Mouse (Mus musculus): ENCODE data around the gene Cdx2. TPM values are rescaled to one million over a fixed set of nuclear protein-coding genes. Genes with fewer than 3 reads are reported as not detected.

Gene Cdx2
- 0.47 TPM in 1 of 2 replicates, not detected in the other for polyA plus RNA-seq (2015; fragmentation: Nextera tagmentation; extraction: Ambion mirVana)

DNA sequence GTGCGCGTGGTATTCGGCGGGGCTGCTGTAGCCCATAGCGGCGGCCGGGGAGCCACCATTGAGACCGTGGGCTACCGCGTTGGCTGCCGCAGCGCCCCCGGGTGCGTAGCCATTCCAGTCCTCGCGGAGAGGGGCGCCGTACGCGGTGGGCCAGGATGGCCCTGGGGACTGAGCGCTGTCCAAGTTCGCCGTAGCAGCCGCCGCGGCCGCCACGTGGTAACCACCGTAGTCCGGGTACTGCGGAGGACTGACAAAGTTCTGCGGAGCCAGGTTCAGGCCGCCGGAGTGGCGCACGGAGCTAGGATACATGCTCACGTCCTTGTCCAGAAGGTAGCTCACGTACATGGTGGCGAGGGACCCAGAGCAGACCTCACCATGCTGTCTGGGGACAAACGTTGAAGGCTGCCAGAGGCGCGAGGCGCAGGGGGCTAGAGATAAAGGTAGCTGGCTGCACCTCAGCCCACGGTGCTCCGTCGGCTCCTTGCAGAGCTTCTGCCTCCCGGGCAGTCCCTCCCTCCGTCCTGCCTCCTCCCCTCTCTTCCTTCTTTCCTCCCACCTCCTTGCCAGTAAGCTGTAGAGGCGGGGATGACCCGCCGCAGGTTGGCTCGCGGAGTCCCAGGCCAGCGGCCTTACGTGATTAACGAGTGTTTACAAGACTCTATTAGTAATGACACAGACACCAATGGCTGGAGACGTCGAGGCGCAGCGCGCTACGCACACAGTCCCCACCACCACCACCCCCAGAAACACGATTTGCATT, at the start of gene Cdx2:
Gene Cdx2 (minus strand): TSS at position 633 of the 760 bp plus-strand sequence.
- no peak within 1 kb of the TSS for H3K27ac ChIP-seq (ENCODE audit: low read length)
- no peaks in the 10 kb centered on the region for H3K36me3 ChIP-seq (ENCODE audit: control insufficient read depth, insufficient read depth)
- peaks cover 6% of the 10 kb centered on the region; the same call in 1 of the 2 replicates for H3K4me1 ChIP-seq (ENCODE audit: control insufficient read depth, insufficient read depth, low read length)
- WGBS: under 1% methylated on average over 62 of the region's 63 CpGs
- ATAC-seq (replicated peaks; ENCODE audit: extremely low read depth, insufficient read depth, low FRiP score): no peak
- peak within 1 kb of the TSS; percentile 26; the same call in 1 of the 2 replicates for H3K4me2 ChIP-seq (ENCODE audit: low read depth, low read length)
- H3K9ac ChIP-seq (ENCODE audit: low read length): no peak within 1 kb of the TSS
- H3K27me3 ChIP-seq (ENCODE audit: control insufficient read depth, insufficient read depth, low read length): peaks cover 99% of the 10 kb centered on the region
- no peaks in the 10 kb centered on the region for H3K9me3 ChIP-seq (replicated peaks; ENCODE audit: control insufficient read depth, low read length)
- H3K4me3 ChIP-seq (ENCODE audit: low read length): peak within 1 kb of the TSS; percentile 12; the same call in 1 of the 2 replicates

DNA sequence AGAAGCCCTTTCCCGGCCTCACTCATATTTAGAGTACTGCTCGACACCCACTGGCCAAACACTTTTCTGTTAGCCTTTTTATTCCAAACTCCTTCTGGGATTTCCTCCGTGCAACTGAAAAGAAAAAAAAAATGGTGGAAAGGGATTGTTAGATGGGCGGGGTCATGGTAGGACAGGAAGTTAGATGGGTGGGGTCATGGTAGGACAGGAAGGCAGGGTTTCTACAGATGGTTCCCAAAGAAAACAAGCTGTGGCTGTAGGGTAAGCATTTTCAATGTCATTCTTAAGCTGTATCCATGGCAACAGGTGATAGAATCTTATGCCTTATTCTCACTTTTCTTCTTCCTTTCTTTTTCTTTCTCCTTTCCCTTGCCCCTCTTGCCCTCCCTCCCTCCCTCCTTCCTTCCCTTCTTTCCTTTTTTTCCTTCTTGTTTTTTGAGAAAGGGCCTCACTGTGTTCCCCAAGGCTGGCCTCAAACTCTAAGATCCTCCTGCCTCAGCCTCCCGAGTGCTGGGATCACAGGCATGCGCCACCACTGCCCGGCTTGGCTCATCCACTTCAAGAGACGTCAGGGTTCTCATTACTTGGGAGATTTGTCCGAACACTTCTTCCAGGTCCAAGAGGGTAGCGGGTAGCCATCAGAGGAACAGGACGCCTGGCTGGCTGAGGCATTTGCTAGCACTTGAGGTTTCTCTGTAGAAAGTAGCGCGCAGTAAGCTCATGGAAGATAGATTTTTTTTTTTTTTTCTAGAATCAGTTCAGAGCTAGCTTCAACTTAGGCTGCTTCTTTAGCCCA, 49.4 kb upstream of the Cdx2 start:
- Histone ChIP-seq H3K4me1 (ENCODE audit: control insufficient read depth, insufficient read depth, low read length) (no peaks in the 10 kb centered on the region), H3K4me2 (ENCODE audit: low read depth, low read length) (no peak overlapping the region), H3K27ac (ENCODE audit: low read length) (no peak overlapping the region), H3K9me3 (replicated peaks; ENCODE audit: control insufficient read depth, low read length) (no peaks in the 10 kb centered on the region), H3K27me3 (ENCODE audit: control insufficient read depth, insufficient read depth, low read length) (no peaks in the 10 kb centered on the region), H3K36me3 (ENCODE audit: control insufficient read depth, insufficient read depth) (no peaks in the 10 kb centered on the region), H3K4me3 (ENCODE audit: low read length) (no peak overlapping the region), H3K9ac (ENCODE audit: low read length) (no peak overlapping the region)
- no peak for ATAC-seq (replicated peaks; ENCODE audit: extremely low read depth, insufficient read depth, low FRiP score)
- 86% methylated on average over 13 of the region's 13 CpGs for WGBS

DNA sequence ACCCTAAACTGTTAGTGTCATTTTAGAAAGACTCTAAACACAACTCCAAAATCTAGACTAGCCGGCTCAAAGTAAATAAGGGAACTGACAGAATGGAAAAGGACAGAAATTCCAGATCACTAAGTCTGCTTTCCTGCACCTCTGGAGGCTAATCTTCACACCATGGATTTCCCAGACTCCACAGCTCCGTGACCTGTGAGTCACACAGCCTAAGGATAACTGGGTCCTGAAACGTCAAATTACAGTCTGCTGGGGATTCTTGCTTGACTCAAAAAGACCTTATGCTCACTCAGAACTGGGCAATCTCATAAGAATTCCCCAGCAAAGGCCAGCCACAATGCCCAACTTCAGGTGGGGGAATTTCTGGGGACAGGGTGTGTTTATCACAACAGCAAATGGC, 48.7 kb upstream of the Cdx2 start:
- H3K36me3 ChIP-seq (ENCODE audit: control insufficient read depth, insufficient read depth): no peaks in the 10 kb centered on the region
- H3K27me3 ChIP-seq (ENCODE audit: control insufficient read depth, insufficient read depth, low read length): no peaks in the 10 kb centered on the region
- H3K4me3 ChIP-seq (ENCODE audit: low read length): no peak overlapping the region
- no peak overlapping the region for H3K9ac ChIP-seq (ENCODE audit: low read length)
- WGBS: 52% methylated on average over 3 of the region's 3 CpGs
- ATAC-seq (replicated peaks; ENCODE audit: extremely low read depth, insufficient read depth, low FRiP score): no peak
- no peak overlapping the region for H3K4me2 ChIP-seq (ENCODE audit: low read depth, low read length)
- no peaks in the 10 kb centered on the region for H3K4me1 ChIP-seq (ENCODE audit: control insufficient read depth, insufficient read depth, low read length)
- no peaks in the 10 kb centered on the region for H3K9me3 ChIP-seq (replicated peaks; ENCODE audit: control insufficient read depth, low read length)
- no peak overlapping the region for H3K27ac ChIP-seq (ENCODE audit: low read length)

DNA sequence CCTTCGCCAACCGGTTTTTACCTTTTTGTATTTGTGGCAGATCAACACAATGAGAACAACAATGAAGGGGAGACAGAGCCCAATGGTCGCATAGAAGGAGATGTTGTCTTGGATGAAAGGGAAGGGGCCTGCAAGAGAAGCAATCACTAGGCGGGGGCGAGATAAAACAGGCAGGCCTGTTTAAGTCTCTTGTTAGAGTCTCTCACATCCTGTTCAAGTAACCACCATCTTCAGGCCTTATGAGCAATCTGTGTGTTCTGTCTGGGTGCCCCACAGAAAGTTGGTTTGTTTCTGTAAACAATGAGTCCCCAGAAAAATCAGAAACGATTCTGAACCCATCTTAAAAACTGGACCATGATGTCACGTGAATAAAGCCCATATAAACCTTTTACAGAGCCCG, 47.9 kb upstream of the Cdx2 start:
- H3K9ac ChIP-seq (ENCODE audit: low read length): no peak overlapping the region
- H3K4me2 ChIP-seq (ENCODE audit: low read depth, low read length): no peak overlapping the region
- H3K9me3 ChIP-seq (replicated peaks; ENCODE audit: control insufficient read depth, low read length): no peaks in the 10 kb centered on the region
- no peak overlapping the region for H3K27ac ChIP-seq (ENCODE audit: low read length)
- 74% methylated on average over 8 of the region's 8 CpGs for WGBS
- H3K36me3 ChIP-seq (ENCODE audit: control insufficient read depth, insufficient read depth): no peaks in the 10 kb centered on the region
- H3K4me1 ChIP-seq (ENCODE audit: control insufficient read depth, insufficient read depth, low read length): no peaks in the 10 kb centered on the region
- H3K27me3 ChIP-seq (ENCODE audit: control insufficient read depth, insufficient read depth, low read length): no peaks in the 10 kb centered on the region
- no peak for ATAC-seq (replicated peaks; ENCODE audit: extremely low read depth, insufficient read depth, low FRiP score)
- no peak overlapping the region for H3K4me3 ChIP-seq (ENCODE audit: low read length)

DNA sequence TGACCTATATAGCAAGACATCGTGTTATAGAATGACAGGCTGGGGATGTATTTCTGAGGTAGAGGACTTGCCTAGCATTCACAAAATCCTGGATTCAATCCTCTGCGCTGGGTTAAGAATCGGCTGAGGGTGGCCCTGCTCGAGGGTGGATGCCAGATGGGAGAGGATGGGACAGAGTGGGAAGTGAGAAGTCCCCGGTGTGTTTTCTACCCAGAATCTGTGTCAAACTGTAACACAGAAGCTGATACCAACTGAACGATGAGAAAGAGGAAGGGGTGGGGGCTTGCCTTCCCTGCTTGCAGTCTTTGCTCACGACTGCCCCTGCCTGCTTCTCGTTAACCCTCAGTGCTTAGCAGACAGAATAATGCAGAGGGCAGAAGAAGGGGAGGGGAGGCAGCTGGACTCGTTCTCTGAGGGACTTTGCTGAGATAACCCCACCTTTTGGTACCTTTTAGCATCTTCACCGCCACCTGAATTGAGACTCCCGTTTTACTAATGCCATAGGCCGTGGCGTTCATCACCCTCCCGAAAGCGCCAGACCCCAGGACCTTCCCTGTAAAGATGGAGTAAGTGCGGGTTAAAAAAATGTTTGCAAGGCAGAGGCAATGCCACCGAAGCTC, 47.2 kb upstream of the Cdx2 start:
- H3K4me2 ChIP-seq (ENCODE audit: low read depth, low read length): no peak overlapping the region
- 58% methylated on average over 17 of the region's 17 CpGs for WGBS

DNA sequence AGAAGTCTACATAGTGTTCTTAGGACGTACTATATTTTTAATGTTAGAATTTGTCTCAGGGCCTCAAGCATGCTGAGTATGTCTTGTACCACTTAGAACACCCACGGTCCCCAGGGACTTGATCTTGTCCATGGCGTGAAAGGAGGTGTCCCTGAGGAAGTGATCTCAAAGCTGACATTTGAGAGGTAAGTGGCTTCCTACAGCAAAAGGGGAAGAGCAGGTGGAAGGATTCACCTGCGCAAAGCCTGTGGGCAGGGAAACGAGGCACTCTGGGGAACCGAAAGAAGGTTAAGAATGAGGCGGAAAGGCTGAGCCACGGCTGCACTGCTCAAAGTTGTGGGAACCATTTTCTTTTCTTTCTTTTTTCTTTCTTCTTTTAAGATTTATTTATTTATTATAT, 44.9 kb upstream of the Cdx2 start:
- Histone ChIP-seq H3K4me3 (ENCODE audit: low read length) (no peak overlapping the region), H3K27ac (ENCODE audit: low read length) (no peak overlapping the region), H3K36me3 (ENCODE audit: control insufficient read depth, insufficient read depth) (no peaks in the 10 kb centered on the region), H3K9me3 (replicated peaks; ENCODE audit: control insufficient read depth, low read length) (no peaks in the 10 kb centered on the region), H3K4me1 (ENCODE audit: control insufficient read depth, insufficient read depth, low read length) (no peaks in the 10 kb centered on the region), H3K27me3 (ENCODE audit: control insufficient read depth, insufficient read depth, low read length) (no peaks in the 10 kb centered on the region), H3K9ac (ENCODE audit: low read length) (no peak overlapping the region), H3K4me2 (ENCODE audit: low read depth, low read length) (no peak overlapping the region)
- 77% methylated on average over 8 of the region's 8 CpGs for WGBS
- ATAC-seq (replicated peaks; ENCODE audit: extremely low read depth, insufficient read depth, low FRiP score): no peak

More for the DNA sequence above, 47.2 kb upstream of the Cdx2 start:
- Histone ChIP-seq H3K4me1 (ENCODE audit: control insufficient read depth, insufficient read depth, low read length) (no peaks in the 10 kb centered on the region), H3K27me3 (ENCODE audit: control insufficient read depth, insufficient read depth, low read length) (no peaks in the 10 kb centered on the region), H3K27ac (ENCODE audit: low read length) (no peak overlapping the region), H3K9me3 (replicated peaks; ENCODE audit: control insufficient read depth, low read length) (no peaks in the 10 kb centered on the region), H3K9ac (ENCODE audit: low read length) (no peak overlapping the region), H3K4me3 (ENCODE audit: low read length) (no peak overlapping the region), H3K36me3 (ENCODE audit: control insufficient read depth, insufficient read depth) (no peaks in the 10 kb centered on the region)
- ATAC-seq (replicated peaks; ENCODE audit: extremely low read depth, insufficient read depth, low FRiP score): no peak

DNA sequence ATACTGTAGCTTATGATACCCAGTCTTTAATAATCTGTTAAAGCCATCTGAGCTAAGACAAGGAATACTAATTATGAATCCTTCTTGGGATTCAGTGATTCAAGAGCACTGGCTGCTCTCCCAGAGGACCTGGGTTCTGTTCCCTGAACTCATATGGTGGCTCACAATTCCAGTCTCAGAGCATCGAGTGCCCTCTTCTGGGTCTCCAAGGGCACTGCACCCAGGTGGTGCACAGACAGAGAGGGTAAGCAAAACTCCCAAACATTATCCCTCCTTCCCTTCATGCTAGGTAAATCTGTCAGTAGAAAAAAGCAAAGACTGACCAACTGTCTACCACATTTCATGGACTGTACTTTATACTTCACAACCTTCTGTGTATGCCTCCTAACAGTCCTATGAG, 38.9 kb upstream of the Cdx2 start:
- WGBS: 65% methylated on average over 1 of the region's 1 CpGs

DNA sequence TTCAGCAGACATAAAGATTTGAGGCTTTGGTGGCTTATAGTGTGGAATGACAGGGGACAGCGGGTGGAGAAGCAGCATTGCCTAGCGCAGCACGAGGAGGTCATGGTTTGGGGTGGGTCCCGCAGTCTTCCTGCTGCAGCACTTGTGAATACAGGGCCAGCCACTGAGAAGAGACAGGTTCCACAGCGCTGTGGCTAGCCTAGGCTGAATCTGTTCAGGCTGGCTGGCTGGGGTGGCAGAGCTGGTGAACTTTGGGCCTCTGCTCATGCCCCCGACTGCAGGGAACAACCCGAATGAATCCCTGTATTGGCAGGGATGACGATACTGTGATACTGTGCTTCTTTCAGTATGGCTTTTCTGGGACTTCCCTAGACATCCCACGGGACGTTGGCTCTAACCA, 36.8 kb upstream of the Cdx2 start:
- H3K9me3 ChIP-seq (replicated peaks; ENCODE audit: control insufficient read depth, low read length): no peaks in the 10 kb centered on the region
- H3K4me3 ChIP-seq (ENCODE audit: low read length): no peak overlapping the region
- no peaks in the 10 kb centered on the region for H3K4me1 ChIP-seq (ENCODE audit: control insufficient read depth, insufficient read depth, low read length)
- H3K27me3 ChIP-seq (ENCODE audit: control insufficient read depth, insufficient read depth, low read length): no peaks in the 10 kb centered on the region
- no peak overlapping the region for H3K9ac ChIP-seq (ENCODE audit: low read length)
- no peaks in the 10 kb centered on the region for H3K36me3 ChIP-seq (ENCODE audit: control insufficient read depth, insufficient read depth)
- no peak overlapping the region for H3K4me2 ChIP-seq (ENCODE audit: low read depth, low read length)
- H3K27ac ChIP-seq (ENCODE audit: low read length): no peak overlapping the region
- 77% methylated on average over 10 of the region's 10 CpGs for WGBS
- ATAC-seq (replicated peaks; ENCODE audit: extremely low read depth, insufficient read depth, low FRiP score): no peak

More for the DNA sequence above, 38.9 kb upstream of the Cdx2 start:
- Histone ChIP-seq H3K9ac (ENCODE audit: low read length) (no peak overlapping the region), H3K36me3 (ENCODE audit: control insufficient read depth, insufficient read depth) (no peaks in the 10 kb centered on the region), H3K27me3 (ENCODE audit: control insufficient read depth, insufficient read depth, low read length) (no peaks in the 10 kb centered on the region), H3K27ac (ENCODE audit: low read length) (no peak overlapping the region), H3K4me2 (ENCODE audit: low read depth, low read length) (no peak overlapping the region), H3K4me3 (ENCODE audit: low read length) (no peak overlapping the region), H3K9me3 (replicated peaks; ENCODE audit: control insufficient read depth, low read length) (no peaks in the 10 kb centered on the region), H3K4me1 (ENCODE audit: control insufficient read depth, insufficient read depth, low read length) (no peaks in the 10 kb centered on the region)
- no peak for ATAC-seq (replicated peaks; ENCODE audit: extremely low read depth, insufficient read depth, low FRiP score)

DNA sequence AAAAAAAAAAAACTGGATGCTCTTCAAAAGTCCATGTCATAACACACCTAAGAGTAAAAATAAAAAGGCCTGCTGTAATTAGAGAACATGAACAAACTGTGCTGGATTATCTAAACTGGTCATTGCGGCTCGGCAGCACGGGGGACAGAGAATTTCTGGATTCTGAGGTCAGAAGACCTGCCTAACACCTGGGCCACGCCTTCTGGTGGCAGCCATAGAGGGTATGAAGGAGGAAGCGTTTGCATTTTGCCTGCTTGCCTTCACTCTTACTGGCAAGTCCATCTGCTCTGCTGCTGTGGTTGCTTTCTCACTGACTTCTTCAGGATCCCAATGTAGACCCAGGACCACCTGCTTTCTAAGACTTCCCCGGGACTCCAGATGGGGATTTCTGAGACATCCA, 35.8 kb upstream of the Cdx2 start:
- no peak overlapping the region for H3K27ac ChIP-seq (ENCODE audit: low read length)
- H3K4me3 ChIP-seq (ENCODE audit: low read length): no peak overlapping the region
- H3K9ac ChIP-seq (ENCODE audit: low read length): no peak overlapping the region
- H3K4me1 ChIP-seq (ENCODE audit: control insufficient read depth, insufficient read depth, low read length): no peaks in the 10 kb centered on the region
- no peaks in the 10 kb centered on the region for H3K36me3 ChIP-seq (ENCODE audit: control insufficient read depth, insufficient read depth)
- no peak for ATAC-seq (replicated peaks; ENCODE audit: extremely low read depth, insufficient read depth, low FRiP score)
- WGBS: 84% methylated on average over 6 of the region's 6 CpGs
- no peak overlapping the region for H3K4me2 ChIP-seq (ENCODE audit: low read depth, low read length)
- H3K27me3 ChIP-seq (ENCODE audit: control insufficient read depth, insufficient read depth, low read length): no peaks in the 10 kb centered on the region
- no peaks in the 10 kb centered on the region for H3K9me3 ChIP-seq (replicated peaks; ENCODE audit: control insufficient read depth, low read length)
